Mouse (Mus musculus) ovary, adult 18-20 months (tissue): Measurements from ENCODE around the gene Letm1.

Source experiments
- DNase-seq: peaks from one replicate; pipeline ENCODE4 v3.0.0; 2022; ENCODE audit warnings: low spot score, mixed read lengths

Letm1 gene

GRCm38 (mm10) chr5:33706350-33706629 lies 76.3 kb downstream of the Letm1 start:
- DNase-seq = no peak

GRCm38 (mm10) chr5:33705612-33706349 lies 76.8 kb downstream of the Letm1 start:
- DNase-seq = no peak

GRCm38 (mm10) chr5:33704945-33705611 lies 77.5 kb downstream of the Letm1 start:
- DNase-seq = no peak

GRCm38 (mm10) chr5:33703999-33704398 lies 78.6 kb downstream of the Letm1 start:
- DNase-seq = no peak

GRCm38 (mm10) chr5:33701832-33702231 lies 80.8 kb downstream of the Letm1 start:
- DNase-seq = no peak

- no peak for DNase-seq
Observed at GRCm38 (mm10) chr5:33700010-33700409, 82.6 kb downstream of the Letm1 start.

- DNase-seq = no peak
Observed at GRCm38 (mm10) chr5:33698669-33699068, 83.9 kb downstream of the Letm1 start.

GRCm38 (mm10) chr5:33697947-33698512 lies 84.6 kb downstream of the Letm1 start:
- DNase-seq = no peak

GRCm38 (mm10) chr5:33697534-33697933 lies 85.1 kb downstream of the Letm1 start:
- no peak for DNase-seq

GRCm38 (mm10) chr5:33696430-33696829 lies 86.2 kb downstream of the Letm1 start:
- no peak for DNase-seq

- DNase-seq = no peak
Observed at GRCm38 (mm10) chr5:33695718-33696121, 86.9 kb downstream of the Letm1 start.

- no peak for DNase-seq
Observed at GRCm38 (mm10) chr5:33694848-33695717, 87.5 kb downstream of the Letm1 start.

GRCm38 (mm10) chr5:33694461-33694847 lies 88.2 kb downstream of the Letm1 start:
- DNase-seq = no peak

- DNase-seq = no peak
Observed at GRCm38 (mm10) chr5:33692393-33692792, 90.2 kb downstream of the Letm1 start.

- no peak for DNase-seq
Observed at GRCm38 (mm10) chr5:33689852-33690645, 92.6 kb downstream of the Letm1 start.
